Mouse (Mus musculus) neural tube, embryonic 14.5 days (tissue): ENCODE measurements around the gene Txndc5. TPM values are rescaled to one million over a fixed set of nuclear protein-coding genes. Genes with fewer than 3 reads are reported as not detected.

Experiments used
- ATAC-seq: fragments of 200-750 bp; cut with Nextera tagmentation; 2 replicates; pipeline ENCODE4 v1.8.0; 2017; ENCODE audit warnings: low read depth, mild to moderate bottlenecking, moderate TSS enrichment, moderate library complexity
- H3K27ac ChIP-seq: fragments of 300-500 bp; sonication (generic); 2 replicates; pipeline ENCODE4 v1.5.1; 2014; ENCODE audit warnings: low read depth, mild to moderate bottlenecking, control low read depth, low read length, moderate library complexity, mixed read lengths
- H3K27me3 ChIP-seq: fragments of 300-500 bp; sonication (generic); 2 replicates; pipeline ENCODE4 v1.6.1; 2014; ENCODE audit warnings: low read length; ENCODE audit not compliant: control insufficient read depth, insufficient read depth
- H3K36me3 ChIP-seq: fragments of 300-500 bp; sonication (generic); 2 replicates; pipeline ENCODE4 v1.6.1; 2014; ENCODE audit warnings: low read length, mixed read lengths; ENCODE audit not compliant: control insufficient read depth, insufficient read depth
- H3K4me1 ChIP-seq: fragments of 300-500 bp; sonication (generic); 2 replicates; pipeline ENCODE4 v1.6.1; 2014; ENCODE audit warnings: low read length; ENCODE audit not compliant: control insufficient read depth, insufficient read depth
- H3K4me2 ChIP-seq: fragments of 300-500 bp; sonication (generic); 2 replicates; pipeline ENCODE4 v1.6.1; 2014; ENCODE audit warnings: mild to moderate bottlenecking, low read depth, low read length, control low read depth
- H3K4me3 ChIP-seq: fragments of 300-500 bp; sonication (generic); 2 replicates; pipeline ENCODE4 v1.5.1; 2014; ENCODE audit warnings: low read depth, low read length, control low read depth, mixed read lengths
- H3K9ac ChIP-seq: fragments of 300-500 bp; sonication (generic); replicated peaks from 2 replicates; pipeline ENCODE4 v1.6.1; 2014; ENCODE audit warnings: low read depth, mild to moderate bottlenecking, control low read depth, low read length, mixed read lengths
- H3K9me3 ChIP-seq: fragments of 300-500 bp; sonication (generic); 2 replicates; pipeline ENCODE4 v1.6.1; 2016; ENCODE audit warnings: low read length; ENCODE audit not compliant: control insufficient read depth
- WGBS: fragments of 180-500 bp; shearing (Covaris S2); extraction: QIAGEN DNeasy Blood & Tissue Kit; methylation state at CpG from one replicate; pipeline ENCODE4 v1.1.7; 2014; 5-methylcytosine and 5-hydroxymethylcytosine counted together
- polyA plus RNA-seq: library from polyadenylated mRNA; unstranded; fragments of >200 nt; fragmentation: Nextera tagmentation; extraction: Ambion mirVana; gene quantifications from 2 replicates; pipeline ENCODE4 v1.2.1, GENCODE M21; 2014

The Txndc5 gene
- polyA plus RNA-seq, 1 experiment from 2014 or later, result 63.9 TPM

- Histone ChIP-seq H3K4me3 (no peak overlapping the region), H3K4me2 (no peak overlapping the region), H3K27me3 (no peaks in the 10 kb centered on the region), H3K9me3 (no peaks in the 10 kb centered on the region), H3K27ac (no peak overlapping the region), H3K9ac (no peak overlapping the region), H3K36me3 (no peaks in the 10 kb centered on the region), H3K4me1 (no peaks in the 10 kb centered on the region)
- ATAC-seq, result no peak
- 82% methylated on average over 3 of the region's 3 CpGs for WGBS
Measured at GRCm38 (mm10) chr13:38545460-38545859, 16.8 kb upstream of the Txndc5 start.

- Histone ChIP-seq H3K27me3 (no peaks in the 10 kb centered on the region), H3K9ac (no peak overlapping the region), H3K27ac (no peak overlapping the region), H3K36me3 (no peaks in the 10 kb centered on the region), H3K4me3 (no peak overlapping the region), H3K4me2 (no peak overlapping the region), H3K4me1 (no peaks in the 10 kb centered on the region), H3K9me3 (no peaks in the 10 kb centered on the region)
- no peak for ATAC-seq
- 86% methylated on average over 8 of the region's 8 CpGs for WGBS
Measured at GRCm38 (mm10) chr13:38544769-38545445, 16.3 kb upstream of the Txndc5 start.

DNA sequence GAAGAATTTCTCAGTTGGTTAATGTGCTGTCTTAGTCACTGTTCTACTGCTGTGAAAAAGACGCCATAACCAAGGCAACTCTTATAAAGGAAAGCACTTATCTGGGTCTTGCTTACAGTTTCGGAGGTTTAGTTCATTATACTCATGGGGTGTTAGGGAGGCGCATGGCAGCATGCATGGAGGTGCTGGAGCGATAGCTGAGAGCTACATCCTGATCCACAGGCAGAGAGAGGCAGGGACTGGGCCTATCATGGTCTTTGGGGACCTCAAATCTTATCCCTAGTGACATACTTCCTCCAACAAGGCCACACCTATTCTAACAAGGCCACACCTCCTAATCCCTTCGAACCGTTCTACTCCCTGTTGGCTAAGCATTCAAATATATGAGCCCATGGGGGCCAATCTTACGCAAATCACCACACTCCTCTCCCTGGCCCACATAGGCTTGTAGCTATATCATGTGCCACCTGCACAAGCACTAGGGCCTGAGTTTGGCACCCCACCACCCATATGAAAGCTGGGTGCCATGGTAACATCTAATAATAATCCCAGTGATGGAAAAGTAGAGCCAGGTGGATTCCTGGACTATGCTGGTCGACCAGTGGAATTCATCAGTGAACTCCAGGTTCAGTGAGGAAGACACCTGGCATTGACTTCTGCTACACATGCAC is 15.0 kb upstream of the Txndc5 start:
- H3K4me3 ChIP-seq, result no peak overlapping the region
- no peaks in the 10 kb centered on the region for H3K27me3 ChIP-seq
- no peaks in the 10 kb centered on the region for H3K36me3 ChIP-seq
- no peak overlapping the region for H3K9ac ChIP-seq
- WGBS, result 61% methylated on average over 8 of the region's 8 CpGs
- no peaks in the 10 kb centered on the region for H3K9me3 ChIP-seq
- H3K27ac ChIP-seq, result no peak overlapping the region
- H3K4me1 ChIP-seq, result no peaks in the 10 kb centered on the region
- no peak for ATAC-seq
- no peak overlapping the region for H3K4me2 ChIP-seq

DNA sequence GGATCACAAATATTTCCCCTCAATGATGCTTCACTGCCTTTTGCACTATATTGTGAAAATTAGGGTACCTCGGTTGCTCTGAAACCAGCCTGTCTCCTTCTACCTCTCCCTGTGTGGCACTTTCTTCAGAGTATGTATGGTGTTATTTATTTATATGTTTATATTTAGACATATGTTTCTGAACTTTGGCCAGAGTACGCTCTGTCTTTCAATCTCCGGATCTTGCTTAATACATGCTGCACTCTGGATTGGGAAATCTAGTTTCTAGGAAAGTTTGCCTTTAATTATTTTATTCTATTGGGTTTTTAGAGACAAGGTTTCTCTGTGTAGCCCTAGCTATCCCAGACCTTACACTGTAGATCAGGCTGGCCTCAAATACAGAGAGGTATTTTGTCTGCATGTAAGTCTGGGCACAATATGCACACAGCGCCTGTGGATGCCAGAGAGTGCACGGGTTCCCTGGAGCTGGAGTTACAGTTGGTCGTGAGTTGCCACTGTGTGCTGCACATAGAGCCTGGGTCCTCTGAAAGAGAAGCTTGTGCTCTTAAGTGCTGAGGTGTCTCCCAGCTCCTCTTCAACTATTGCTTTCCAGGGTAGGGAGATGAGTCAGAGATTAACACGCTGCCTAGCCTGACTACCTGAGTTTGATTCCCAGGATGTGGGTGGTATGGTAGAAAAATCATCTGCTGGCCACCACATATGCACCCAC is 10.7 kb upstream of the Txndc5 start:
- no peak for ATAC-seq
- no peaks in the 10 kb centered on the region for H3K9me3 ChIP-seq
- H3K36me3 ChIP-seq, result no peaks in the 10 kb centered on the region
- H3K4me2 ChIP-seq, result no peak overlapping the region
- 92% methylated on average over 7 of the region's 7 CpGs for WGBS
- H3K4me3 ChIP-seq, result no peak overlapping the region
- no peak overlapping the region for H3K9ac ChIP-seq
- H3K4me1 ChIP-seq, result no peaks in the 10 kb centered on the region
- H3K27me3 ChIP-seq, result no peaks in the 10 kb centered on the region
- H3K27ac ChIP-seq, result no peak overlapping the region

- H3K4me2 ChIP-seq, result no peak overlapping the region
- no peak overlapping the region for H3K27ac ChIP-seq
- no peak overlapping the region for H3K9ac ChIP-seq
- no peak for ATAC-seq
- H3K4me3 ChIP-seq, result no peak overlapping the region
- no peaks in the 10 kb centered on the region for H3K4me1 ChIP-seq
- no peaks in the 10 kb centered on the region for H3K9me3 ChIP-seq
- H3K36me3 ChIP-seq, result no peaks in the 10 kb centered on the region
- H3K27me3 ChIP-seq, result no peaks in the 10 kb centered on the region
Measured at GRCm38 (mm10) chr13:38537521-38537920, 8.9 kb upstream of the Txndc5 start.

DNA sequence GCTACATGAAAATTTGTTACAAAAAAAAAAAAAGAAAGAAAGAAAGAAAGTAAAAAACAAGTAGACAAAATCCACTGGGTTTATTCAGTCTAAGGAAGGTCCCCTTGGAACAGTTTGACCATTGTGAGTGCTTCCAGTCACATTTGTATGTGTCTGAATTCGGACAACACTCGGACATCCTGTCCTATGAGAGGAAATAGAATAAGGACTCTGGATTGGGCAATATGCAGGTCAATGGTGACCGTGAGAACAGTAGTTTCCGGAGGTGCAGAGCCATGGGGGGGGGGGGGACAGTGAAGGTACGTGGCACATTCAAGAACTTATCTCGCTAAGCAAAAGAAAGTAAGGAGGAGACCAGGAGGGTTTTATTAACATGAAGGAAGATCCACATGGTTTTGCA is 6.1 kb upstream of the Txndc5 start:
- Histone ChIP-seq H3K9me3 (no peaks in the 10 kb centered on the region), H3K4me2 (no peak overlapping the region), H3K9ac (no peak overlapping the region), H3K36me3 (no peaks in the 10 kb centered on the region), H3K4me1 (no peaks in the 10 kb centered on the region), H3K4me3 (no peak overlapping the region), H3K27ac (no peak overlapping the region), H3K27me3 (no peaks in the 10 kb centered on the region)
- 88% methylated on average over 6 of the region's 6 CpGs for WGBS
- no peak for ATAC-seq

GRCm38 (mm10) chr13:38534016-38534415 is 5.4 kb upstream of the Txndc5 start:
- H3K4me2 ChIP-seq, result no peak overlapping the region
- 69% methylated on average over 6 of the region's 6 CpGs for WGBS
- no peaks in the 10 kb centered on the region for H3K27me3 ChIP-seq
- H3K4me1 ChIP-seq, result no peaks in the 10 kb centered on the region
- no peak overlapping the region for H3K27ac ChIP-seq
- H3K9me3 ChIP-seq, result no peaks in the 10 kb centered on the region
- no peaks in the 10 kb centered on the region for H3K36me3 ChIP-seq
- H3K9ac ChIP-seq, result no peak overlapping the region
- no peak for ATAC-seq
- H3K4me3 ChIP-seq, result no peak overlapping the region

GRCm38 (mm10) chr13:38533461-38533860 is 4.8 kb upstream of the Txndc5 start:
- Histone ChIP-seq H3K27ac (no peak overlapping the region), H3K9me3 (no peaks in the 10 kb centered on the region), H3K4me3 (no peak overlapping the region), H3K36me3 (no peaks in the 10 kb centered on the region), H3K4me2 (no peak overlapping the region), H3K9ac (no peak overlapping the region), H3K27me3 (no peaks in the 10 kb centered on the region), H3K4me1 (no peaks in the 10 kb centered on the region)
- 91% methylated on average over 10 of the region's 10 CpGs for WGBS
- no peak for ATAC-seq

GRCm38 (mm10) chr13:38531498-38531897 is 2.9 kb upstream of the Txndc5 start:
- Histone ChIP-seq H3K4me2 (no peak overlapping the region), H3K36me3 (no peaks in the 10 kb centered on the region), H3K4me3 (no peak overlapping the region), H3K9ac (no peak overlapping the region), H3K27ac (no peak overlapping the region), H3K4me1 (peaks cover 11% of the 10 kb centered on the region), H3K9me3 (no peaks in the 10 kb centered on the region), H3K27me3 (no peaks in the 10 kb centered on the region)
- ATAC-seq, result no peak
- WGBS, result 94% methylated on average over 4 of the region's 4 CpGs
